Mouse (Mus musculus): ENCODE measurements around the gene Pfpl.

- no peak for TF ChIP-seq ZC3H11A (IDR thresholded peaks at IDR 0.05; ENCODE audit: borderline replicate concordance, low read depth, low read length)
- no peak for TF ChIP-seq CHD2 (IDR thresholded peaks at IDR 0.05; ENCODE audit: low read depth, low read length)
Observed at GRCm38 (mm10) chr19:12465530-12466144, 37.9 kb downstream of the Pfpl start.

Measured in ES-E14 (cell line).